12 mouse cellular contexts compared by ENCODE assay signal in genomic region chr2:73475519-73475918, GRCm38 (mm10). TPM values are rescaled to one million over a fixed set of nuclear protein-coding genes. Genes with fewer than 3 reads are reported as not detected.
DNase-seq lines count a peak whose midpoint lies in the region; ATAC-seq and TF ChIP-seq lines count a peak whose summit lies in the region.
"Had no signal": no experiment of that assay in that cellular context is flagged by ENCODE, and none has a peak within 500 bp of the region (broad histone marks: within the 10 kb centered on the region; RNA-seq: fewer than 3 reads in every experiment).

No protein-coding gene starts in this region.

- no peak for TF ChIP-seq CTCF in kidney, postnatal 0 days (IDR thresholded peaks at IDR 0.05; ENCODE audit: low read depth)
- no peak for TF ChIP-seq CTCF in brain, embryonic 14.5 days (IDR thresholded peaks at IDR 0.05; ENCODE audit: borderline replicate concordance, extremely low read depth, insufficient read depth, insufficient read length)

- H3K4me2 ChIP-seq in kidney, postnatal 0 days (ENCODE audit: low read length), result no peak overlapping the region
- no peak overlapping the region for H3K4me2 ChIP-seq in kidney, embryonic 16.5 days (replicated peaks; ENCODE audit: low read depth, low read length)
- no peak overlapping the region for H3K4me2 ChIP-seq in liver, embryonic 11.5 days

- H3K36me3 ChIP-seq in kidney, postnatal 0 days (ENCODE audit: insufficient read depth, low read length), result no peaks in the 10 kb centered on the region
- no peaks in the 10 kb centered on the region for H3K36me3 ChIP-seq in kidney, embryonic 16.5 days (ENCODE audit: insufficient read depth, low read length)
- H3K36me3 ChIP-seq in liver, embryonic 11.5 days (ENCODE audit: control insufficient read depth, insufficient read depth, low read length), result no peaks in the 10 kb centered on the region; the same call in 1 of the 2 replicates

- no peak overlapping the region for H3K4me3 ChIP-seq in kidney, postnatal 0 days (replicated peaks; ENCODE audit: low read depth, low read length)
- H3K4me3 ChIP-seq in kidney, embryonic 16.5 days (ENCODE audit: low read length), result no peak overlapping the region
- H3K4me3 ChIP-seq in liver, embryonic 11.5 days (ENCODE audit: low read depth, low read length), result no peak overlapping the region

- H3K9ac ChIP-seq in kidney, postnatal 0 days (ENCODE audit: low read depth, low read length), result no peak overlapping the region
- no peak overlapping the region for H3K9ac ChIP-seq in kidney, embryonic 16.5 days (replicated peaks; ENCODE audit: low read length)
- H3K9ac ChIP-seq in liver, embryonic 11.5 days (ENCODE audit: low read depth, low read length), result no peak overlapping the region

- DNase-seq in kidney, postnatal 0 days (ENCODE audit: low spot score), result peak; percentile 45
- peak; percentile 47 for DNase-seq in brain, embryonic 14.5 days (ENCODE audit: low read depth)
- no peak for DNase-seq in liver, embryonic 11.5 days (ENCODE audit: low spot score)
- DNase-seq in frontal cortex, postnatal 25 days (ENCODE audit: low spot score in 2 of 2), result no peak
- DNase-seq in left cerebral cortex, adult 18-20 months (ENCODE audit: low spot score in 2 of 2), result no peak
- DNase-seq: adrenal gland, adult 8-10 months; cerebellum, adult 11-12 months; gastrocnemius, postnatal 25 days; layer of hippocampus, postnatal 36 days; thymus, postnatal 4 days had no signal

- H3K27ac ChIP-seq in kidney, postnatal 0 days, result no peak overlapping the region
- H3K27ac ChIP-seq in kidney, embryonic 16.5 days (ENCODE audit: low read length), result no peak overlapping the region
- no peak overlapping the region for H3K27ac ChIP-seq in liver, embryonic 11.5 days (ENCODE audit: low read depth, low read length)

- 0 out of 2 replicates have a peak, but pooled peaks cover 2% of the 10 kb centered on the region for H3K4me1 ChIP-seq in kidney, postnatal 0 days (replicated peaks; ENCODE audit: insufficient read depth, low read length)
- H3K4me1 ChIP-seq in kidney, embryonic 16.5 days (ENCODE audit: insufficient read depth, low read length), result peaks cover 6% of the 10 kb centered on the region; the same call in 1 of the 2 replicates
- peaks cover 24% of the 10 kb centered on the region for H3K4me1 ChIP-seq in liver, embryonic 11.5 days (replicated peaks; ENCODE audit: control insufficient read depth, insufficient read depth, low read length)

- no peaks in the 10 kb centered on the region for H3K27me3 ChIP-seq in kidney, postnatal 0 days (ENCODE audit: insufficient read depth, low read length)
- no peaks in the 10 kb centered on the region for H3K27me3 ChIP-seq in kidney, embryonic 16.5 days (ENCODE audit: insufficient read depth, low read length)
- H3K27me3 ChIP-seq in liver, embryonic 11.5 days (replicated peaks; ENCODE audit: control insufficient read depth, insufficient read depth, low read length), result no peaks in the 10 kb centered on the region

- 29% methylated on average over 3 of the region's 3 CpGs for WGBS in kidney, postnatal 0 days
- WGBS in kidney, embryonic 16.5 days, result 39% methylated on average over 3 of the region's 3 CpGs
- 38% methylated on average over 3 of the region's 3 CpGs for WGBS in liver, embryonic 11.5 days

- no peaks in the 10 kb centered on the region for H3K9me3 ChIP-seq in kidney, postnatal 0 days (replicated peaks; ENCODE audit: low read length)
- peaks cover 4% of the 10 kb centered on the region; the same call in 1 of the 2 replicates for H3K9me3 ChIP-seq in kidney, embryonic 16.5 days (ENCODE audit: low read length)
- no peaks in the 10 kb centered on the region for H3K9me3 ChIP-seq in liver, embryonic 11.5 days (ENCODE audit: control insufficient read depth, low read length)

- no peak for ATAC-seq in kidney, postnatal 0 days (replicated peaks; ENCODE audit: low FRiP score, low read depth)
- no peak for ATAC-seq in kidney, embryonic 16.5 days (ENCODE audit: low FRiP score, low TSS enrichment)
- peak; percentile 85 for ATAC-seq in liver, embryonic 11.5 days (replicated peaks; ENCODE audit: low FRiP score)
- peak; percentile 76 for ATAC-seq in monocyte, adult 5-6 weeks (replicated peaks; ENCODE audit: insufficient number of reproducible peaks, low FRiP score, low TSS enrichment, poor library complexity, severe bottlenecking)

- no peak for TF ChIP-seq POLR2A in brain, embryonic 14.5 days (IDR thresholded peaks at IDR 0.05; ENCODE audit: borderline replicate concordance, extremely low read depth, insufficient read depth, insufficient read length, poor library complexity, severe bottlenecking)

RNA-seq across cellular contexts. Expression of gene Wipf1, which starts 54.0 kb away (rescaled TPM):
- polyA plus RNA-seq in kidney, postnatal 0 days (2015; fragmentation: Nextera tagmentation; extraction: Ambion mirVana), result 7.6 and 8.0 TPM in 2 replicates
- 8.6 and 10.4 TPM in 2 replicates for polyA plus RNA-seq in kidney, embryonic 16.5 days (2015; fragmentation: Nextera tagmentation; extraction: Ambion mirVana)
- 2.8 and 3.8 TPM in 2 replicates for polyA plus RNA-seq in brain, embryonic 14.5 days (2012; rRNA removed)
- 12.0 and 12.7 TPM in 2 replicates for polyA plus RNA-seq in liver, embryonic 11.5 days (2014; fragmentation: Nextera tagmentation; extraction: Ambion mirVana)
- 52.9 to 98.6 TPM (median 54.2 TPM) in 3 replicates for total RNA-seq in monocyte, adult 5-6 weeks (2017)
- 1 to 10 TPM; 7.9 to 9.4 TPM for total RNA-seq in left cerebral cortex, adult 18-20 months (2021)

Comparison
In these comparisons a context has a peak if more than half of its experiments do, and no peak if none do; other contexts are left out.
1. ATAC-seq: peak in liver, embryonic 11.5 days (single experiment) and monocyte, adult 5-6 weeks (single experiment); none in kidney, postnatal 0 days (single experiment) and kidney, embryonic 16.5 days (single experiment).
2. DNase-seq: peak in kidney, postnatal 0 days (single experiment) and brain, embryonic 14.5 days (single experiment); none in liver, embryonic 11.5 days (single experiment), frontal cortex, postnatal 25 days (0 of 2) and left cerebral cortex, adult 18-20 months (0 of 2).